Mouse (Mus musculus): ENCODE measurements around the gene Itga1.

Itga1 gene

DNA sequence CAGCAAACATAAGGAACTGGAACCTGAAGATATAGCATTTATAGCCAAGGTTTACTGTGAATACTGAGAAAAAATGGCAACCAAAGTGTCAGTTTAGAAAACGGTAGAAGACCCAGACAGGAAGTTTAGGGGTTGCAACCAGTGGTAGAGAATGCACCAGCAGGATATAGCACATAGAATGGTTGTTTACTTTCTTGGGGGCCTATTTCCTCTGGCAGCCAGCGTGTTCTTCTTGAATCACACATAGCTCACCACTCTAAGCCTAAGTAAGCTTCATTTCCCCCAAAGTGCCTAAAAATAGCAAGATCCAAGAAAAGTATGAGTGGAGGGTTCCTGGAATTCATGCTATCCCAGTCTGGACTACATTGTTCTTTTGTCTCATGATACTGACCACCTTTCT lies 59.1 kb downstream of the Itga1 start:
- no peak for DNase-seq

DNA sequence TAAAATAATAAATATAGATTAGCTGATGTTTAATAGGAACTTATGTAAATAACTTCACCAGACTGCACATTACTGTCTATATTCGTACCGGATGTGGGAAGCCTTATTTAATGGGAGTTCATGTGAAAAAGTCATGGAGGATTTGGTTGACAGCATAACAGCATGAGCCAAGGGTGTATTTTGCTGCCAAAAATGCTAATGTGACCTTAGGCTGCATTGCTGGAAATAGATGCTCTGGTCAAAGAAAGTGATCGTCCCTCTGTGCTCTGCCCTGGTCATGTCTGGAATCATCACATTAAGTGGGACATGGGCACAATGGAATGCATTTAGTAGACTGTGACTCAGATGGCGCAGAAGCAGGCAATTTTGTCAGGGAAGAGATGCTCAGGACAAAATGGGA lies 64.5 kb downstream of the Itga1 start:
- DNase-seq = no peak

- no peak for DNase-seq
These were observed 66.4 kb downstream of the Itga1 start for GRCm38 (mm10) chr13:115035387-115035786.

DNA sequence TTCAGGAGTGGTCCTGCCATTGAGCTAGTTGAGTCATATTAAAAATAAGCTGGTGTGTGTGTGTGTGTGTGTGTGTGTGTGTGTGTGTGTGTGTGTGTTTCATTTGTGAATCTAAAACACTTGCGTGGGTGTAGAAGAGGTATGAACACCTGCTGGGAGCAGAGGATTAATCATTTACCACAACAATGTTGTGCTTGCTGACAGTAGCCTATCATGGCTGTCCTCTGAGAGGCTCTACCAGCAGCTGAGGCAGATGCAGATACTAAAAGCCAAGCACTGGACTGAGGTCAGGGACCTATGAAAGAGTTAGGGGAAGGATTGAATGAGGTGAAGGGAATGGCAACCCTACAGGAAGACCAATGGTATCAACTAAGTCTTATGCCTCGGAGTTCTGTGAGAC lies 68.6 kb downstream of the Itga1 start:
- no peak for DNase-seq

DNA sequence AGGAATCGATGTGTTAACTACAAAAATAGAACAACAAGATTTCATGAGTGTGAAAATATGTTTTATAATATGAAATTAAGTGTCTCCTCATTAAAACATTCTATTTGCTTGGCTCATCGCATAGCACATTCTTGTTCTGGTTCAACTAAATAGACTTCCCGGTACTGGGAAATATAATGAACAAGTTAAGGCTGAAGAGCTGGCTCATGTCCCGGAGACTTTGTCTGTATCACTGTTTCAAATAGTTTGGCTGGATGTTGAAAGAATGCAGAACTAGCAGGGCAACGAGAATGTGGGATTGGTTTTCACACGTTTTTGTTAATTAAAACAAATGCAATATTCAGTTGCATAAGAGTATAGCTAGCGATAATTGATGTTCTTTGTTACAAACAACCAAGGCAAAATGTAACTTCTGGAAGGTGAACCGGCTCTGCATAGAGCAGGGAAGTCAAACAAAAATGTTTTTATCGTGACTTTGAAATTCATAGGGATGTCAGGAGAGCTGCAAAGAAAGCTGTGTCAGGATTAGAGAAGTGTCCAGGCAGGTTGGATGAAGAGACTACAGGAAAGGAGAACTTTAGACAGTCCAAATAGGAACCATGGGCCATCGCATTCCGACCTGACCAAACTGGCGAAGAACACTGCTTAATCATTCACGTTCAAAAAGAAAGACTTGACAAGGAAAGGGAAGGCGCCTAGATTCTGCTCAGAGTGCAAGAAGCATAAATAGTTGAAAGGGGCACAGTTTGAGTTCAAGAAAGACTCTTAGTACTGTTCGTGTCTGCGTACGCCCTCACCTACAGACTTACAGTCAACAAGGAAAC lies 70.4 kb downstream of the Itga1 start:
- no peak for DNase-seq

DNA sequence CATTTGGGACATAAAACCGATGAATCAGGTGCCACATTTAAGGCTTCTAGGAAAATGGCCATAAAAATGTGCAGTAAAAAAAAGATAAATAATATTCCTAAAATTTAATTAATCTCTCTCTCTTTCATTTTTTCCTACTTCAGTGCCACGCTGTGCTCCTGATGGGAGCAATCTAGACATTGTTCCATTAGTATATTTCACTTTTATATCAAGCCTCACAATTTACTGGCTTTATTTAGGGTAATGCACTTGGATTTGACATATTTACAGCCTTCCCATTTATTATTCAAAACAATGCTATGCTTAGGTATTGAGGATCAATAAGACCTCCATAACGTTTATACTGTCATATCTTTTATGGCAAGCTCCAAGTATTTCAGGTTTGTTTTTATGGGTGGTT lies 76.4 kb downstream of the Itga1 start:
- no peak for DNase-seq

DNA sequence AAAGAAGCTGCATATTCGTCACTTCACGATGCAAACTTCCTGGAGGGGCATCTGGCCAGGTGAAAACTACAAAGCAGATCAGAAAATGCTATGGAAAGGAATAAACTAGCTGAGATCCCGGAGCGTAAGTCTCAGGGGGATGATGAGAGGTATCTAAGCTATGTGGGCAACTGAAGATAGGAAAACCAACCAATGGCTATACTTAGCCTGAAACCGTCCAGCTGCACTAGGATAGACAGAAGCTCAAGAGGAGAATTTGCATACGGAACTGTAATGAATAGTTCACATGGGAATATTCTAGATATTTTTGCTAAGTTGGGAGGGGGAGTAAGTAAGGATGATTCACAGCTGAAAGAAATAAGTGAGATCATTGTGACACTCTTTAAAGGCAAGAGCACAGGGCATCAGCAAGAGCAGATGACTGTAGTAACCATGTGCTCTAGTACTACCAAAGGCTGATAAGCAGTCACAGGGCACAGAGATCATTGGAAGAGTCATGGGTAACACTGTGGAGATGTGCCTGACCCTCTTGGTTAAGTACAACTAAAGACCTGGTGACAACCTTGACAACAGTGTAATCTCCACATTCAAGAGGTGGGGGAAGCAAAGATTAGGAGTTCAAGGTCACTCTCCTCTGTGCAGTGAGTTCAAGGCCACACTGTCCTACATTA lies 79.5 kb downstream of the Itga1 start:
- DNase-seq = no peak

- DNase-seq = no peak
These were observed 80.4 kb downstream of the Itga1 start for GRCm38 (mm10) chr13:115021411-115021810.

DNA sequence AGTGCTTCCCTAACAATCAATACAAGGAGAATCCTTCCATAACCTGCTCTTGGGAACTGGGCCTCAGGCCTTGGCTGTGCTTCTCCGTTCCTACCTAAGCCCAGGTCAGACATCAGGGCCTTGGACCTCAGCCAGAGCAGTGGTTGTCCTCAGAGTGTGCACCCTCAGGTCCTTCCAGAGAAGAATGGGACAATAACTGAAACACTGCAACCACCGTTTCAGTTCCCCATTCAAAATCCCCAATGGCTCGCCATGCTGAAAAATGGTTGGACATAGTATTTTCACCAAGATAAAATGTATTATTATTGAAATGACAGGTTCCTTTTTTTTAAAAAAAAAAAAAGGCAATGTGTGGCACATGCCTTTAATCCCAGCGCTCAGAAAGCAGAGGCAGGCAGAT lies 81.0 kb downstream of the Itga1 start:
- DNase-seq = no peak

- DNase-seq = no peak
These were observed 84.2 kb downstream of the Itga1 start for GRCm38 (mm10) chr13:115017545-115017944.

DNA sequence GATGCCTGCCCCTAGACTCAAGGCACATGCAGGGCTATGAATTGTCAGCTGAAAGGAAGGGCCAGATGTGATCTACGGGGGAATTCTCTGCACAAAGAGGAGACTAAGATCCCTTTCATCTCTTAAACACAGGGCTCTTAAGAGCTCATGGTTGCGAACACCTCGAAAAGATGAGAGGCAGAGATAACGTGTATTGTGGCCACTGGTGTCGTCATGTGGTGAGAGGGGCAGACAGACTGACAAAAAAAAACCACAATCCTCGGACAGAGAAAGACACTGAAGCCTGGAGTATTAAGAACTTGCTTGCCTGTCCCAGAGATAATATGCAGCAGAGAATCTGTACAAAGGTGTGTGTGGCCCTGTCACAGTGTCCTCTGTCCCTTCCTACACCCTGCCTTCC lies 90.2 kb downstream of the Itga1 start:
- no peak for DNase-seq

GRCm38 (mm10) chr13:115006213-115006835 lies 95.4 kb downstream of the Itga1 start:
- DNase-seq = no peak

- no peak for DNase-seq
These were observed 96.4 kb downstream of the Itga1 start for GRCm38 (mm10) chr13:115005342-115005741.

- DNase-seq = no peak
These were observed 98.2 kb downstream of the Itga1 start for GRCm38 (mm10) chr13:115003444-115004053.

DNA sequence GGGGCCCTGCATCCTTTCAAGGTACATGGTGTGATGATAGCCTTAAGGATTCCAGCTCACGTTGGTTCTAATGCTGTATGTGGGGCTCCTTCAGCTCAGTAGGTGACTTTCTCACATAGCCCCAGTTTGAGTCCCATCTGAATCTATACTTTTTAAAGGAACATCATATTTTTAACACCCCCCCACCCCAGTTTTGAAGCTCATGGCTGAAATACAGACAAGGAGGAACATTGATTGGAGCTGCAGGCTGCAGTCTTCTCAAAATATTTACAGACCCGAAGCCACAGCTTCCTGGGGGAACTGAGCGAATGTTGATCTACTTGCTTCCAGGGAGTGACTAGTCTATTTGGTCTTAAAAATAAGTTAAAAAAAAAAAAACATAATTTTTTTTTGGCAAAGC lies 98.9 kb downstream of the Itga1 start:
- no peak for DNase-seq

DNA sequence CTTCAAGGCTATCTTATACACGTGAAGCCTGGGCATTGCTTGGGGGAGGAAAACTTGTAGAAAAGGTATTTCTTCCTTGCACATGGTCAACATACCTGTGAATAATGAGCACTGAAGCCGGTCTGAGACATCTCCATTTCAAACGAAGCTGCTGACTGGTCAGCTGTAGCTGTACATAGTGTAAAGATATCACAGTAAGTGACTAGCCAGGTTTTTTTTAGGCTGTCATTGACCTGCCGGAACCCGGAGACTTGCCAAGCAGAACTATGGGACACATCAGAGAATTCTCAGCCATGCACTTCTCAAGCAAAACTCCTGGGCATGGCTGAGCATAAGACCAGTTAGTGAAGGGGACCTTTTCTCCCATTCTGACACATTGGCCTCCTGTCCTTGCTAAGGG lies 99.6 kb downstream of the Itga1 start:
- DNase-seq = no peak

DNA sequence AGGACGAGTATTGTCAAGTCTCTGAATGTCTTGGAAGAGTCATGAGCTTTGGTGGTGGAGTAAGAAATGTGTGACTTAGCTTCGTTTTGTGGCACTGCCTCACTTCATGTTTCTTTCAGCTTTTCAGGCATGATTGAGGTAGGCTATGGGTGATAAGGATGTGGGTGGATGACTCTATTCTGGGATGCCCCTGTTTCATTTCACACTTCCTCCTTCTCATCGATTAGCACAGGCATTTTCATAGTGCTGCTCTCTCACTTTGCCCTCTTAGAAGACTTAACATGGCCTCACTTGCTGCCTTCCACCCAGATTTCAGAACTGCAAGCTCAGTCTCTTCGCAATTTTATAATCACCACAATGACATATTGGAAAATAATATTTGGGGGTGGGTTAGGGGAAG lies 102.2 kb downstream of the Itga1 start:
- DNase-seq = no peak

DNA sequence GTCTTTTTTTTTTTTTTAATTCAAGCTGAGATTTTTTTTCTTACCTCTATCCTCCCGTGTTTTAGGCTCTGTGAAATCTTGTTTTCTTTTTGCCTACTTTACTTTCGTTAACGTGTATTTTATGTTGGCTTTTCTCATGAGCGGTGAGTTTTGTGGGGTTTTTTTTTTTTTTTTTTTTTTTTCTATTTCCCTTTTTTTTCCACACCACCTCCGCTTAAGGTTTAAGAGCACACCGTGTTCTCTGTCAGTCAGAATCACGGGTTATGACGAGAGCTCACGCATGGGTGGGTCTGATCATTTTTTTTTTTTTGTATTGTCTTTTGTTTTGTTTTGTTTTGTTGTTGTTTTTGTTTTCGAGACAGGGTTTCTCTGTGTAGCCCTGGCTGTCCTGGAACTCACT lies 103.7 kb downstream of the Itga1 start:
- no peak for DNase-seq

GRCm38 (mm10) chr13:114992260-114993014 lies 109.3 kb downstream of the Itga1 start:
- no peak for DNase-seq

DNA sequence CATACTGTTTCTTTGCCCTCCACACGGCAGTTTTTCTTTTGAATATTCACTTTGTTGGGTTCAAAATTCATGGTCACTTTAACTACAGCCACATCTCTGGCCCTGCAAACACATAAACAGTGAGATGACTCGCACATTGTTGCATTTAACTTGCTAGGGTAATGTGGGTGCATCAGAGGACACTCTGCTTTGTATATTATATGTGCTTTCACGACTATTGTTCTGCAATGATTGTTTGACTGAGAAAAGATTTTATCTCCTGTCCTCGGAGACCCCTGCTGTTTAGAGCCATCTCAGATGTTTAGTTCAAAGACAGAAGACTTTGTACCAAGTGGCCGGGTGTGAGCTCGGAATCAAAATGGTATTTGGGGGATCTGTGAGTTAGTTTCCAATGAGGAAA lies 114.1 kb downstream of the Itga1 start:
- DNase-seq = no peak

- peak; percentile 11 for DNase-seq
These were observed 114.6 kb downstream of the Itga1 start for GRCm38 (mm10) chr13:114987161-114987560.

GRCm38 (mm10) chr13:114984658-114985057 lies 117.1 kb downstream of the Itga1 start:
- DNase-seq = no peak

- no peak for DNase-seq
These were observed 118.6 kb downstream of the Itga1 start for GRCm38 (mm10) chr13:114983116-114983515.

Measured in thymus, postnatal 4 days (tissue).